Mouse (Mus musculus): ENCODE data around the gene C1qbp.

DNA sequence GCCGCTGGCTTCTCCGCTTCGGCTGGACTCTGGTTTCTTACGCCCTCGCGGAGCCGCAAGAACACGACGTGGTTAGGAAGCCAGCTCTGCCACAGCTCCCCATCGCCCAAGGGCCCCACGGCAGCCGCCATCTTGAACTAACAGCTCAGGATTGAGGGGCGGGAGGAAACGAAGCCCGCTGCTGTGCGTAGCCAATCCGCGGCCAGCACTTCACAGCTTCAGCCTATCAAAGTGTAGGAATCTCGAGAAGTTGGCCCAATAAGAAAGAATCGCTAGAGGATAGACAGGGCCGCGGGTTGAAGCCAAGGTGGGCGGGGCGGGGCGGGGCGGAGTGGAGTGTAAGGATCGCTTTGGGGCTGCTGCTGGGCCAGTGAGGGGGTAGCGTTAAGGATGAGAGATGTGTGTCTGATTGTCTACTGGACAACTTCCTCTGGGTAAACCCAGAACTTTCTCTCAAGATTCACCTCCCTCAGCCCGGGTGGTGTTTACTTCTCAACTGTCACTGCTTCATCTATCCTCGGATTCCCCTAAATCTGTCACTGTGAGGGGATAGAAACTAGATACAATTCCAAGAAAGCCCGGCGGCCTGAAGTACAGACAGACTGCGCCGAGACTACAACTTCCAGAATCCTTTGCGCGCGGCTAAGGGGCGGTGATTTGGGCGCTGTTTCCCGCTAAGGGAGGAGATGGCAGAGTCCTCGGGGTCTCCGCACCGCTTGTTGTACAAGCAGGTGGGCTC lies 12.8 kb downstream of the C1qbp start, which contains the start of the genes Nup88 and Rpain:
- TF ChIP-seq CTCF (IDR thresholded peaks at IDR 0.05; ENCODE audit: control insufficient read depth, insufficient read depth, insufficient read length) (no peak), MYOG (IDR thresholded peaks at IDR 0.05; ENCODE audit: control insufficient read depth, extremely low read depth, insufficient read length) (no peak)
